ENCODE assay signal across 17 mouse cellular contexts in genomic region chr2:17710083-17710482, GRCm38 (mm10). TPM values are rescaled to one million over a fixed set of nuclear protein-coding genes. Genes with fewer than 3 reads are reported as not detected.
DNase-seq lines count a peak whose midpoint lies in the region; ATAC-seq and TF ChIP-seq lines count a peak whose summit lies in the region.
"Had no signal": no experiment of that assay in that cellular context is flagged by ENCODE, and none has a peak within 500 bp of the region (broad histone marks: within the 10 kb centered on the region; RNA-seq: fewer than 3 reads in every experiment).

No protein-coding gene starts in this region.

- no peak overlapping the region for H3K4me2 ChIP-seq in lung, postnatal 0 days (replicated peaks; ENCODE audit: low read depth, low read length)
- H3K4me2 ChIP-seq in embryonic facial prominence, embryonic 14.5 days (ENCODE audit: low read depth, low read length), result no peak overlapping the region
- H3K4me2 ChIP-seq: lung, embryonic 14.5 days had no signal

- H3K4me3 ChIP-seq in lung, postnatal 0 days (ENCODE audit: low read depth, low read length), result no peak overlapping the region
- H3K4me3 ChIP-seq in embryonic facial prominence, embryonic 14.5 days (ENCODE audit: low read depth, low read length), result no peak overlapping the region
- H3K4me3 ChIP-seq: heart, adult 2 months; megakaryocyte, embryonic 14.5 days had no signal

- H3K9me3 ChIP-seq in lung, postnatal 0 days (ENCODE audit: low read length), result no peaks in the 10 kb centered on the region
- H3K9me3 ChIP-seq in embryonic facial prominence, embryonic 14.5 days (ENCODE audit: control insufficient read depth, low read length), result no peaks in the 10 kb centered on the region

- no peak for TF ChIP-seq EP300 in lung, postnatal 0 days (IDR thresholded peaks at IDR 0.05)

- no peak for TF ChIP-seq CTCF in lung, postnatal 0 days (IDR thresholded peaks at IDR 0.05)

- 77% methylated on average over 2 of the region's 2 CpGs for WGBS in lung, postnatal 0 days
- WGBS in embryonic facial prominence, embryonic 14.5 days, result 64% methylated on average over 2 of the region's 2 CpGs

- H3K9ac ChIP-seq in lung, postnatal 0 days (replicated peaks; ENCODE audit: low read depth), result no peak overlapping the region
- H3K9ac ChIP-seq in embryonic facial prominence, embryonic 14.5 days (ENCODE audit: low read depth, low read length), result no peak overlapping the region
- H3K9ac ChIP-seq: lung, embryonic 14.5 days had no signal

- no peaks in the 10 kb centered on the region for H3K4me1 ChIP-seq in lung, postnatal 0 days (ENCODE audit: insufficient read depth, low read depth, low read length)
- H3K4me1 ChIP-seq in embryonic facial prominence, embryonic 14.5 days (ENCODE audit: control insufficient read depth, insufficient read depth, low read length), result peaks cover 8% of the 10 kb centered on the region; the same call in 1 of the 2 replicates
- H3K4me1 ChIP-seq: megakaryocyte, embryonic 14.5 days had no signal

- no peaks in the 10 kb centered on the region for H3K36me3 ChIP-seq in lung, postnatal 0 days (ENCODE audit: insufficient read depth, low read length)
- H3K36me3 ChIP-seq in embryonic facial prominence, embryonic 14.5 days (ENCODE audit: control insufficient read depth, insufficient read depth, low read length), result no peaks in the 10 kb centered on the region

- H3K27me3 ChIP-seq in lung, postnatal 0 days (replicated peaks; ENCODE audit: insufficient read depth, low read length), result no peaks in the 10 kb centered on the region
- H3K27me3 ChIP-seq in embryonic facial prominence, embryonic 14.5 days (replicated peaks; ENCODE audit: control insufficient read depth, insufficient read depth, low read length), result no peaks in the 10 kb centered on the region
- H3K27me3 ChIP-seq: CH12.LX; megakaryocyte, embryonic 14.5 days had no signal

- ATAC-seq in frontal cortex, adult (ENCODE audit: low TSS enrichment), result 0 out of 2 replicates have a peak, but pooled peaks have one; percentile 6
- ATAC-seq in lung, postnatal 0 days, result no peak
- ATAC-seq in embryonic facial prominence, embryonic 14.5 days (ENCODE audit: low read depth), result no peak

- peak; percentile 13 for DNase-seq in adrenal gland, postnatal 14 days
- DNase-seq in adrenal gland, postnatal 25 days, result no peak
- DNase-seq in frontal cortex, postnatal 25 days (ENCODE audit: low spot score in 2 of 2), result no peak
- no peak for DNase-seq in lung, postnatal 0 days (ENCODE audit: low spot score)
- no peak for DNase-seq in lung, postnatal 14 days
- DNase-seq in embryonic facial prominence, embryonic 14.5 days (ENCODE audit: low spot score), result peak; percentile 39
- DNase-seq in left cerebral cortex, adult 9 months (ENCODE audit: low spot score in 2 of 2), result no peak
- DNase-seq: heart, adult 2 months; heart, postnatal 10 days; liver; lung, embryonic 14.5 days; right cerebral cortex, postnatal 14 days; thymus, postnatal 14 days had no signal

- peak overlapping the region; percentile 47; the same call in 1 of the 2 replicates for H3K27ac ChIP-seq in lung, postnatal 0 days (ENCODE audit: low read length)
- H3K27ac ChIP-seq in embryonic facial prominence, embryonic 14.5 days (replicated peaks; ENCODE audit: low read depth, low read length), result no peak overlapping the region; the same call in 1 of the 2 replicates
- H3K27ac ChIP-seq: heart, adult 2 months; stomach, postnatal 0 days had no signal

RNA-seq across cellular contexts. Expression of gene Nebl, which starts 21.2 kb away (rescaled TPM):
- 7.3 and 10.5 TPM in 2 replicates for total RNA-seq in adrenal gland, postnatal 14 days (2021)
- 7.4 and 9.9 TPM in 2 replicates for total RNA-seq in adrenal gland, postnatal 25 days (2021)
- polyA plus RNA-seq in lung, postnatal 0 days (2015; fragmentation: Nextera tagmentation; extraction: Ambion mirVana), result 41.0 and 44.6 TPM in 2 replicates
- polyA plus RNA-seq in embryonic facial prominence, embryonic 14.5 days (2014; fragmentation: Nextera tagmentation; extraction: Ambion mirVana), result 9.4 and 12.2 TPM in 2 replicates

Comparison
In these comparisons a context has a peak if more than half of its experiments do, and no peak if none do; other contexts are left out.
1. DNase-seq: peak in adrenal gland, postnatal 14 days (single experiment) and embryonic facial prominence, embryonic 14.5 days (single experiment); none in adrenal gland, postnatal 25 days (single experiment), frontal cortex, postnatal 25 days (0 of 2), lung, postnatal 0 days (single experiment), lung, postnatal 14 days (single experiment) and left cerebral cortex, adult 9 months (0 of 2).